ENCODE assay signal across 8 mouse cellular contexts in genomic region chr13:115089395-115090025, GRCm38 (mm10). TPM values are rescaled to one million over a fixed set of nuclear protein-coding genes. Genes with fewer than 3 reads are reported as not detected.
DNase-seq lines count a peak whose midpoint lies in the region; ATAC-seq and TF ChIP-seq lines count a peak whose summit lies in the region.

No protein-coding gene starts in this region.

- H3K9ac ChIP-seq in embryonic facial prominence, embryonic 13.5 days = peak overlapping the region; percentile 84
- H3K9ac ChIP-seq in heart, embryonic 12.5 days = peak overlapping the region; percentile 94
- H3K9ac ChIP-seq in liver, embryonic 11.5 days (ENCODE audit: low read depth, low read length) = peak overlapping the region; percentile 91
- H3K9ac ChIP-seq in neural tube, embryonic 11.5 days (ENCODE audit: low read length) = peak overlapping the region; percentile 69

- peak; percentile 58 for DNase-seq in adrenal gland, postnatal 14 days
- DNase-seq in kidney, adult 9 months = peak; percentile 75
- DNase-seq in liver, embryonic 11.5 days (ENCODE audit: low spot score) = peak; percentile 55
- DNase-seq in neural tube, embryonic 11.5 days (ENCODE audit: low spot score) = peak; percentile 30
- peak; percentile 17 to 35 for DNase-seq in thymus, postnatal 10 days (ENCODE audit: low spot score in 2 of 2)

- TF ChIP-seq CTCF in E14TG2a.4 (conservative IDR thresholded peaks at IDR 0.05; ENCODE audit: low read length) = no peak

- H3K4me1 ChIP-seq in E14TG2a.4 (replicated peaks; ENCODE audit: low read depth, low read length) = peaks cover 42% of the 10 kb centered on the region
- peaks cover 14% of the 10 kb centered on the region for H3K4me1 ChIP-seq in embryonic facial prominence, embryonic 13.5 days
- H3K4me1 ChIP-seq in heart, embryonic 12.5 days (replicated peaks) = peaks cover 46% of the 10 kb centered on the region
- H3K4me1 ChIP-seq in liver, embryonic 11.5 days (replicated peaks; ENCODE audit: control insufficient read depth, insufficient read depth, low read length) = peaks cover 13% of the 10 kb centered on the region
- H3K4me1 ChIP-seq in neural tube, embryonic 11.5 days (ENCODE audit: control insufficient read depth, insufficient read depth, low read length) = 0 out of 2 replicates have a peak, but pooled peaks cover 3% of the 10 kb centered on the region

- H3K36me3 ChIP-seq in E14TG2a.4 (ENCODE audit: insufficient read depth, low read length) = peaks cover 26% of the 10 kb centered on the region
- H3K36me3 ChIP-seq in embryonic facial prominence, embryonic 13.5 days = peaks cover 28% of the 10 kb centered on the region
- H3K36me3 ChIP-seq in heart, embryonic 12.5 days = peaks cover 30% of the 10 kb centered on the region
- peaks cover 2% of the 10 kb centered on the region; the same call in 1 of the 2 replicates for H3K36me3 ChIP-seq in liver, embryonic 11.5 days (ENCODE audit: control insufficient read depth, insufficient read depth, low read length)
- 0 out of 2 replicates have a peak, but pooled peaks cover 2% of the 10 kb centered on the region for H3K36me3 ChIP-seq in neural tube, embryonic 11.5 days (ENCODE audit: control insufficient read depth, insufficient read depth, low read length)

- H3K27me3 ChIP-seq in E14TG2a.4 (ENCODE audit: insufficient read depth, low read length) = peaks cover under 1% of the 10 kb centered on the region; the same call in 1 of the 2 replicates
- H3K27me3 ChIP-seq in embryonic facial prominence, embryonic 13.5 days = no peaks in the 10 kb centered on the region
- H3K27me3 ChIP-seq in heart, embryonic 12.5 days (replicated peaks) = no peaks in the 10 kb centered on the region
- no peaks in the 10 kb centered on the region for H3K27me3 ChIP-seq in liver, embryonic 11.5 days (replicated peaks; ENCODE audit: control insufficient read depth, insufficient read depth, low read length)
- no peaks in the 10 kb centered on the region for H3K27me3 ChIP-seq in neural tube, embryonic 11.5 days (ENCODE audit: control insufficient read depth, insufficient read depth, low read length)

- peak; percentile 45 for ATAC-seq in embryonic facial prominence, embryonic 13.5 days (ENCODE audit: insufficient number of reproducible peaks, insufficient read depth, low FRiP score, low TSS enrichment, low read depth)
- peak; percentile 64 for ATAC-seq in heart, embryonic 12.5 days (ENCODE audit: insufficient number of reproducible peaks, low FRiP score)
- peak; percentile 50 for ATAC-seq in liver, embryonic 11.5 days (replicated peaks; ENCODE audit: low FRiP score)
- ATAC-seq in neural tube, embryonic 11.5 days (ENCODE audit: insufficient read depth, low FRiP score, low TSS enrichment) = peak; percentile 65

- peak overlapping the region; percentile 95 for H3K4me2 ChIP-seq in embryonic facial prominence, embryonic 13.5 days
- H3K4me2 ChIP-seq in heart, embryonic 12.5 days = peak overlapping the region; percentile 98
- H3K4me2 ChIP-seq in liver, embryonic 11.5 days = peak overlapping the region; percentile 98
- H3K4me2 ChIP-seq in neural tube, embryonic 11.5 days (ENCODE audit: low read depth) = peak overlapping the region; percentile 98

- H3K4me3 ChIP-seq in E14TG2a.4 (replicated peaks; ENCODE audit: low read length) = peak overlapping the region; percentile 81
- peak overlapping the region; percentile 63 for H3K4me3 ChIP-seq in embryonic facial prominence, embryonic 13.5 days
- H3K4me3 ChIP-seq in heart, embryonic 12.5 days = peak overlapping the region; percentile 87
- H3K4me3 ChIP-seq in liver, embryonic 11.5 days (ENCODE audit: low read depth, low read length) = peak overlapping the region; percentile 82
- H3K4me3 ChIP-seq in neural tube, embryonic 11.5 days (ENCODE audit: low read depth, low read length) = peak overlapping the region; percentile 64

- H3K27ac ChIP-seq in embryonic facial prominence, embryonic 13.5 days = peak overlapping the region; percentile 83
- H3K27ac ChIP-seq in heart, embryonic 12.5 days (ENCODE audit: poor library complexity, severe bottlenecking) = peak overlapping the region; percentile 98
- peak overlapping the region; percentile 97 for H3K27ac ChIP-seq in liver, embryonic 11.5 days (ENCODE audit: low read depth, low read length)
- H3K27ac ChIP-seq in neural tube, embryonic 11.5 days (ENCODE audit: low read depth, low read length) = no peak overlapping the region

- no peaks in the 10 kb centered on the region for H3K9me3 ChIP-seq in E14TG2a.4 (ENCODE audit: low read length)
- peaks cover 5% of the 10 kb centered on the region; the same call in 1 of the 2 replicates for H3K9me3 ChIP-seq in embryonic facial prominence, embryonic 13.5 days
- H3K9me3 ChIP-seq in heart, embryonic 12.5 days (replicated peaks) = no peaks in the 10 kb centered on the region
- no peaks in the 10 kb centered on the region for H3K9me3 ChIP-seq in liver, embryonic 11.5 days (ENCODE audit: control insufficient read depth, low read length)
- H3K9me3 ChIP-seq in neural tube, embryonic 11.5 days (ENCODE audit: control insufficient read depth, low read length) = no peaks in the 10 kb centered on the region

- 8% methylated on average over 33 of the region's 35 CpGs for whole genome bisulfite sequencing in embryonic facial prominence, embryonic 13.5 days
- WGBS in heart, embryonic 12.5 days = 6% methylated on average over 35 of the region's 35 CpGs
- WGBS in liver, embryonic 11.5 days = 3% methylated on average over 34 of the region's 35 CpGs
- 4% methylated on average over 35 of the region's 35 CpGs for WGBS in neural tube, embryonic 11.5 days

RNA-seq across cellular contexts. Expression of gene Pelo, which starts 0.5 kb away (rescaled TPM):
- total RNA-seq in adrenal gland, postnatal 14 days (2021) = 22.6 and 29.8 TPM in 2 replicates
- 4.8 and 7.1 TPM in 2 replicates for polyA plus RNA-seq in embryonic facial prominence, embryonic 13.5 days (2015; fragmentation: Nextera tagmentation; extraction: Ambion mirVana)
- polyA plus RNA-seq in heart, embryonic 12.5 days (2016; fragmentation: Nextera tagmentation; extraction: Ambion mirVana) = 7.1 TPM in 2 replicates
- 10.0 and 10.9 TPM in 2 replicates for polyA plus RNA-seq in liver, embryonic 11.5 days (2014; fragmentation: Nextera tagmentation; extraction: Ambion mirVana)
- 6.6 and 8.4 TPM in 2 replicates for polyA plus RNA-seq in neural tube, embryonic 11.5 days (2014; fragmentation: Nextera tagmentation; extraction: Ambion mirVana)

RNA-seq across cellular contexts. Expression of gene Gm49395, which starts 12.2 kb away (rescaled TPM):
- 7.0 and 14.0 TPM in 2 replicates for total RNA-seq in adrenal gland, postnatal 14 days (2021)
- polyA plus RNA-seq in embryonic facial prominence, embryonic 13.5 days (2015; fragmentation: Nextera tagmentation; extraction: Ambion mirVana) = 2.6 and 3.4 TPM in 2 replicates
- 8.1 and 9.2 TPM in 2 replicates for polyA plus RNA-seq in heart, embryonic 12.5 days (2016; fragmentation: Nextera tagmentation; extraction: Ambion mirVana)
- polyA plus RNA-seq in liver, embryonic 11.5 days (2014; fragmentation: Nextera tagmentation; extraction: Ambion mirVana) = 2.0 and 3.7 TPM in 2 replicates
- polyA plus RNA-seq in neural tube, embryonic 11.5 days (2014; fragmentation: Nextera tagmentation; extraction: Ambion mirVana) = 2.6 and 3.7 TPM in 2 replicates

RNA-seq across cellular contexts. Expression of gene Itga1, which starts 12.3 kb away (rescaled TPM):
- total RNA-seq in adrenal gland, postnatal 14 days (2021) = 49.7 and 50.3 TPM in 2 replicates
- polyA plus RNA-seq in embryonic facial prominence, embryonic 13.5 days (2015; fragmentation: Nextera tagmentation; extraction: Ambion mirVana) = 3.6 TPM in 2 replicates
- polyA plus RNA-seq in heart, embryonic 12.5 days (2016; fragmentation: Nextera tagmentation; extraction: Ambion mirVana) = 33.0 and 33.3 TPM in 2 replicates
- 3.9 and 4.3 TPM in 2 replicates for polyA plus RNA-seq in liver, embryonic 11.5 days (2014; fragmentation: Nextera tagmentation; extraction: Ambion mirVana)
- polyA plus RNA-seq in neural tube, embryonic 11.5 days (2014; fragmentation: Nextera tagmentation; extraction: Ambion mirVana) = 7.8 TPM in 2 replicates
